Mouse (Mus musculus) CH12.LX (cell line): Measurements from ENCODE around the gene Fgf14. TPM values are rescaled to one million over a fixed set of nuclear protein-coding genes. Genes with fewer than 3 reads are reported as not detected.

Experiments used
- DNase-seq: peaks from one replicate; pipeline ENCODE4 v3.0.0-alpha.2; 2013; ENCODE audit errors: extremely low read depth
- H3K27ac ChIP-seq: 2 replicates; pipeline ENCODE4 v1.5.1; 2012; ENCODE audit warnings: low read depth, mild to moderate bottlenecking, control low read depth, moderate library complexity; ENCODE audit not compliant: insufficient read depth
- H3K27me3 ChIP-seq: replicated peaks from 2 replicates; pipeline ENCODE3; 2012; ENCODE audit warnings: inconsistent platforms
- H3K36me3 ChIP-seq, 2 experiments: replicated peaks in 1 of 2; 2 replicates each; pipeline versions ENCODE3 to v1.6.1; 2012; ENCODE audit warnings: inconsistent platforms in 1 of 2, low read length in 1 of 2, mild to moderate bottlenecking in 1 of 2, mixed read lengths in 1 of 2, moderate library complexity in 1 of 2; ENCODE audit not compliant: control insufficient read depth in 1 of 2, insufficient read depth in 1 of 2
- H3K4me1 ChIP-seq, 2 experiments: 2 replicates each; pipeline ENCODE4 v1.6.1; 2012; ENCODE audit warnings: inconsistent platforms in 1 of 2, moderate library complexity in 1 of 2; ENCODE audit not compliant: insufficient read depth in 2 of 2, control insufficient read depth in 1 of 2
- H3K4me2 ChIP-seq: 2 replicates; pipeline ENCODE4 v1.6.1; 2012; ENCODE audit warnings: low read depth, mild to moderate bottlenecking, control low read depth; ENCODE audit not compliant: poor library complexity, insufficient read depth, severe bottlenecking
- H3K4me3 ChIP-seq, 3 experiments: fragments of 150-350 bp in 1 of 3; sonication (generic) in 1 of 3; replicated peaks in 1 of 3; 2 replicates each; pipeline versions ENCODE3 to v1.5.1; 2011 to 2012; ENCODE audit warnings: low read depth in 2 of 3, low read length in 2 of 3, mild to moderate bottlenecking in 2 of 3, moderate library complexity in 2 of 3, control low read depth in 1 of 3, improper control_type of control experiment in 1 of 3, inconsistent platforms in 1 of 3, mixed read lengths in 1 of 3; ENCODE audit not compliant: poor library complexity in 1 of 3
- H3K79me2 ChIP-seq: replicated peaks from 2 replicates; pipeline ENCODE4 v1.6.1; 2012; ENCODE audit warnings: mild to moderate bottlenecking, moderate library complexity; ENCODE audit not compliant: control insufficient read depth, poor library complexity, insufficient read depth, severe bottlenecking; ENCODE audit errors: extremely low read depth
- H3K9ac ChIP-seq: 2 replicates; pipeline ENCODE4 v1.6.1; 2012; ENCODE audit warnings: low read depth, mild to moderate bottlenecking, control low read depth, moderate library complexity; ENCODE audit not compliant: insufficient read depth
- H3K9me3 ChIP-seq: replicated peaks from 2 replicates; pipeline ENCODE3; 2012; ENCODE audit warnings: low read length, inconsistent platforms, mixed read lengths
- BHLHE40 ChIP-seq: IDR thresholded peaks from 2 replicates; pipeline ENCODE4 v1.6.1; 2011; ENCODE audit warnings: mild to moderate bottlenecking, low read depth, low read length, improper control_type of control experiment
- CHD2 ChIP-seq: IDR thresholded peaks from 2 replicates; pipeline ENCODE4 v1.6.1; 2011; ENCODE audit warnings: low read length, improper control_type of control experiment
- ELF1 ChIP-seq: IDR thresholded peaks from 2 replicates; pipeline ENCODE4 v1.6.1; 2014; ENCODE audit warnings: low read depth, mild to moderate bottlenecking, inconsistent platforms, low read length, improper control_type of control experiment
- HCFC1 ChIP-seq: IDR thresholded peaks from 2 replicates; pipeline ENCODE4 v1.6.1; 2012; ENCODE audit warnings: low read depth, mild to moderate bottlenecking, inconsistent platforms, low read length, improper control_type of control experiment
- JUN ChIP-seq: IDR thresholded peaks from 2 replicates; pipeline ENCODE4 v1.6.1; 2011; ENCODE audit warnings: low read depth, mild to moderate bottlenecking, low read length, improper control_type of control experiment, moderate library complexity; ENCODE audit not compliant: insufficient read depth
- JUND ChIP-seq: conservative IDR thresholded peaks from 2 replicates; pipeline ENCODE4 v1.6.1; 2011; ENCODE audit warnings: low read depth, low read length, improper control_type of control experiment
- MAX ChIP-seq: IDR thresholded peaks from 2 replicates; pipeline ENCODE4 v1.6.1; 2011; ENCODE audit warnings: low read length, improper control_type of control experiment
- MAZ ChIP-seq: IDR thresholded peaks from 2 replicates; pipeline ENCODE4 v1.6.1; 2012; ENCODE audit warnings: low read depth, mild to moderate bottlenecking, inconsistent platforms, low read length, improper control_type of control experiment, moderate library complexity
- MXI1 ChIP-seq: IDR thresholded peaks from 2 replicates; pipeline ENCODE4 v1.6.1; 2011; ENCODE audit warnings: mild to moderate bottlenecking, low read depth, low read length, improper control_type of control experiment
- NELFE ChIP-seq: IDR thresholded peaks from 2 replicates; pipeline ENCODE4 v1.6.1; 2011; ENCODE audit warnings: low read depth, low read length, improper control_type of control experiment
- NRF1 ChIP-seq: IDR thresholded peaks from 2 replicates; pipeline ENCODE4 v1.6.1; 2014; ENCODE audit warnings: low read depth, mild to moderate bottlenecking, inconsistent platforms, low read length, improper control_type of control experiment, moderate library complexity
- PAX5 ChIP-seq: IDR thresholded peaks from 2 replicates; pipeline ENCODE4 v1.6.1; 2012; ENCODE audit warnings: low read length, inconsistent platforms, mixed read lengths
- POLR2A ChIP-seq: IDR thresholded peaks from 2 replicates; pipeline ENCODE4 v1.6.1; 2011; ENCODE audit warnings: low read depth, mild to moderate bottlenecking, improper control_type of control experiment, low read length
- POLR2AphosphoS2 ChIP-seq: IDR thresholded peaks from 2 replicates; pipeline ENCODE4 v1.6.1; 2011; ENCODE audit warnings: low read depth, low read length, improper control_type of control experiment
- SIN3A ChIP-seq: IDR thresholded peaks from 2 replicates; pipeline ENCODE4 v1.6.1; 2012; ENCODE audit warnings: low read length, improper control_type of control experiment, inconsistent platforms
- SMC3 ChIP-seq: IDR thresholded peaks from 2 replicates; pipeline ENCODE4 v1.6.1; 2011; ENCODE audit warnings: low read depth, low read length, improper control_type of control experiment
- TCF12 ChIP-seq: IDR thresholded peaks from 2 replicates; pipeline ENCODE4 v1.6.1; 2014; ENCODE audit warnings: low read depth, mild to moderate bottlenecking, inconsistent platforms, low read length, improper control_type of control experiment
- UBTF ChIP-seq: IDR thresholded peaks from 2 replicates; pipeline ENCODE4 v1.6.1; 2012; ENCODE audit warnings: low read depth, mild to moderate bottlenecking, inconsistent platforms, low read length, improper control_type of control experiment, moderate library complexity
- USF1 ChIP-seq: IDR thresholded peaks from 2 replicates; pipeline ENCODE4 v1.6.1; 2014; ENCODE audit warnings: low read depth, mild to moderate bottlenecking, inconsistent platforms, low read length, improper control_type of control experiment
- USF2 ChIP-seq: conservative IDR thresholded peaks from 2 replicates; pipeline ENCODE4 v1.6.1; 2011; ENCODE audit warnings: low read depth, low read length, improper control_type of control experiment
- ZC3H11A ChIP-seq: IDR thresholded peaks from 2 replicates; pipeline ENCODE4 v1.6.1; 2012; ENCODE audit warnings: low read depth, mild to moderate bottlenecking, inconsistent platforms, low read length, improper control_type of control experiment
- ZKSCAN1 ChIP-seq: IDR thresholded peaks from 2 replicates; pipeline ENCODE4 v1.6.1; 2012; ENCODE audit warnings: low read depth, inconsistent platforms, low read length, improper control_type of control experiment, borderline replicate concordance
- ZMIZ1 ChIP-seq: IDR thresholded peaks from 2 replicates; pipeline ENCODE4 v1.6.1; 2012; ENCODE audit warnings: low read depth, mild to moderate bottlenecking, inconsistent platforms, low read length, improper control_type of control experiment
- dilution Hi-C: fragments of 300-500 bp; cut with MboI; formaldehyde crosslinking; loops from 2 replicates; pipeline ENCODE4 v1.14.3; 2020; ENCODE audit warnings: low sequenced_read_pairs; ENCODE audit not compliant: extremely low pct_unique_long_range_greater_than_20kb, extremely low pct_ligation_motif_present
- in situ Hi-C: fragments of 300-500 bp; cut with MboI; formaldehyde crosslinking; loops from 3 replicates; pipeline ENCODE4 v1.14.3; 2019; ENCODE audit warnings: low sequenced_read_pairs, low pct_ligation_motif_present, low pct_unique_long_range_greater_than_20kb, mixed read lengths
- polyA plus RNA-seq: library from polyadenylated mRNA; unstranded; fragments of >175 nt; gene quantifications from 2 replicates; pipeline ENCODE4 v1.2.1, GENCODE M21; 2012; ENCODE audit warnings: low read depth; ENCODE audit not compliant: insufficient read length
- total RNA-seq, 2 experiments: library from RNA; depleted of rRNA; stranded (reverse); fragments of 300-350 nt in 1 of 2; fragments of >200 nt in 1 of 2; gene quantifications; 2 replicates each; pipeline ENCODE4 v1.2.3; 2012 to 2014

Fgf14 gene
- total and polyA plus RNA-seq, 3 experiments = not detected

DNA sequence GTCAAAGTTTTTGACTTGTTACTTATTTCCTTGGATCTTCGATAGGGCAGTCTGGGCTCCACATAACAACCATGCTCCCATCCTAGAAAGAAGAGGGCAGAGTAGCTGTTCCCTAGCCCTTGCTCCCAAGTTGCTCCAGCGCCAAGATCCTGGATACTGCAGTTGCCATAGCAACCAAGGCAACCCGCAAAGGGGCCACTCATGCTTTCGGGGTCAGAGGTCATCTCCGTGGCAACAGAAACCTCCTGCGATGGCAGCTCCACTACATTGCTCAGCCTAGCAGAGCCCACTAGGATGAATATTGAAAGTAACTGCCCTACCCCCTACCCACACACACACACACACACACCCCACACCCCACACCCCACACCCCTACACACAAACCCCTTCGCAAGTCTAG, 7.2 kb downstream of the Fgf14 start:
- H3K4me1 ChIP-seq = no peaks in the 10 kb centered on the region
- no peaks in the 10 kb centered on the region for H3K79me2 ChIP-seq
- TF ChIP-seq JUND (no peak), JUN (no peak), PAX5 (no peak), SMC3 (no peak), ZKSCAN1 (no peak), MAX (no peak), POLR2A (no peak)
- H3K27ac ChIP-seq = no peak overlapping the region
- no peak overlapping the region for H3K9ac ChIP-seq
- no peaks in the 10 kb centered on the region for H3K27me3 ChIP-seq
- no peaks in the 10 kb centered on the region for H3K9me3 ChIP-seq
- no peak overlapping the region for H3K4me3 ChIP-seq
- H3K36me3 ChIP-seq = no peaks in the 10 kb centered on the region
- no peak for DNase-seq
- H3K4me2 ChIP-seq = no peak overlapping the region
- dilution Hi-C loops = no loop called here
- in situ Hi-C loops = no loop called here

- Histone ChIP-seq H3K36me3 (no peaks in the 10 kb centered on the region), H3K27me3 (no peaks in the 10 kb centered on the region), H3K4me3 (no peak overlapping the region), H3K4me1 (no peaks in the 10 kb centered on the region), H3K27ac (no peak overlapping the region), H3K4me2 (no peak overlapping the region), H3K9me3 (no peaks in the 10 kb centered on the region), H3K79me2 (no peaks in the 10 kb centered on the region), H3K9ac (no peak overlapping the region)
- TF ChIP-seq UBTF (no peak), ZMIZ1 (no peak), ELF1 (no peak)
- DNase-seq = peak; percentile 1
- dilution Hi-C loops (no loop called here), in situ Hi-C loops (no loop called here)
Measured at GRCm38 (mm10) chr14:124642822-124643221, 34.1 kb downstream of the Fgf14 start.

DNA sequence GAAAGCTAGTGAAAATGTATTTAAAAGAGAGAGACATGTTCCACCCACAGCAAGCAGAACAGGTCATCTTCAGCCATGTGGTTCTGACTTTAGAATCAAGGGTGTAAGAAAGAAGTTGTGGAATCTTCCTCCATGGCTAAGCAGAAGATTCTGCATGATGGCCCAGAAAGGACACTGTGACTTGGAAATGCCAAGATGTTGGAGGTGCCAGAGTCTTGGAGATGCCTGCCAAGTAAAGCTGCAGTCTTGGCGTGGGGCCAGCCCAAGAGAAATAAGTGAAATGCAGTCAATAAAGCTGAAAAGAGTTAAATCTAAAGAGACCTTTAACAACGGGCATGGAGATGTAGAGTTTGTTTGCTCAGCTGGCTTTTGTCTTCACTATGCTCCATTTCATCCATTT, 42.0 kb downstream of the Fgf14 start:
- H3K79me2 ChIP-seq = no peaks in the 10 kb centered on the region
- TF ChIP-seq USF2 (no peak), MXI1 (no peak), MAZ (no peak), NRF1 (no peak), NELFE (no peak), ZKSCAN1 (no peak), ZMIZ1 (no peak), UBTF (no peak), USF1 (no peak), ZC3H11A (no peak), SMC3 (no peak), ELF1 (no peak), SIN3A (no peak), POLR2AphosphoS2 (no peak), HCFC1 (no peak), BHLHE40 (no peak), CHD2 (no peak), MAX (no peak), TCF12 (no peak)
- TF ChIP-seq, all 38 proteins: peak for 0
- Histone ChIP-seq H3K4me3 (no peak overlapping the region), H3K9ac (no peak overlapping the region), H3K4me1 (no peaks in the 10 kb centered on the region), H3K36me3 (no peaks in the 10 kb centered on the region), H3K27me3 (no peaks in the 10 kb centered on the region), H3K9me3 (no peaks in the 10 kb centered on the region), H3K4me2 (no peak overlapping the region), H3K27ac (no peak overlapping the region)
- in situ Hi-C loops = no loop called here
- no peak for DNase-seq
- dilution Hi-C loops = no loop called here
